Mouse (Mus musculus): ENCODE measurements around the gene Tekt3. TPM values are rescaled to one million over a fixed set of nuclear protein-coding genes. Genes with fewer than 3 reads are reported as not detected.

Gene Tekt3
- polyA plus RNA-seq, 1 experiment, result not detected

GRCm38 (mm10) chr11:63058375-63058952, 3.0 kb upstream of the Tekt3 start:
- no peak for DNase-seq (ENCODE audit: low spot score)

GRCm38 (mm10) chr11:63059911-63060310, 1.5 kb upstream of the Tekt3 start:
- DNase-seq (ENCODE audit: low spot score), result no peak

- no peak for DNase-seq (ENCODE audit: low spot score)
Measured at GRCm38 (mm10) chr11:63066526-63066925, 5.1 kb downstream of the Tekt3 start.

- DNase-seq (ENCODE audit: low spot score), result no peak
Measured at GRCm38 (mm10) chr11:63070081-63070480, 8.6 kb downstream of the Tekt3 start.

GRCm38 (mm10) chr11:63084536-63084935, 23.1 kb downstream of the Tekt3 start:
- no peak for DNase-seq (ENCODE audit: low spot score)

DNA sequence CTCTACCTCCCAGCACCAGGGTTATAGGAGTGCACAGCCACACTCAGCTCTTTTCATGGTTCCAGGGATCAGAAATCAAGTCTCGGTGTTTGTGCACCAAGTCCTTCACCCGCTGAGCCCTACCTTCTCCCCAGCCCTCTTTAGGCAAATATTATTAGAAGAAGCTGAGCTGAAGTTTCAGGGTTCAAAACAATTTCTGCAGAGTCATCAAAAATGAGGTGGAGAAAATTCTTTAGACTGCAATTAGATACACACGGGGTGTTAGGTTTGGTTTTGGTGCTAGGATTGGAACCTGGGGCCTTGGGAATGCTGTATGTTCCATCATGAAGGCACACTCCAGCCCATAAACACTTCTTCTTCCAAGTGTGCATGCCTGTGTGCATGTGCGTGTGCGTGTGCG, 27.2 kb downstream of the Tekt3 start:
- DNase-seq (ENCODE audit: low spot score), result no peak

DNA sequence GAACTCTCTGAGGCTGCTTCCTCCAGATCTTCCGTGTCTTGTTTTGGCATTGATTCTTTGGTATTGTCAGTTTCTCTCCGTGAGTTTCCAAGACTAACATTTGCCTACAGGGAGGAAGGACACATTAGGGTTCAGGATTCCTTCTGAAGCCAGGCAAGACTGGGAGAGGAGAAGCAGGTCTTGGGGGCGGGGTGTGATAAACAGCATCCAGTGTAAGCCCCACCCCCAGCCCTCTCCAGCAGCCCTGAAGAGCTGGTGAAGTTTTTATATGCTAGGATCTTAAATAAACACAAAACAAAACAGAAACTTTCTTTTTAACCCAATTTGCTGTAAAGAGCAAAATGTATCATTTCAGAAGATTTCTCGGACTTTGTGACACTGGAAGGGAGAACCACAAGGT, 28.8 kb downstream of the Tekt3 start:
- no peak for DNase-seq (ENCODE audit: low spot score)

DNA sequence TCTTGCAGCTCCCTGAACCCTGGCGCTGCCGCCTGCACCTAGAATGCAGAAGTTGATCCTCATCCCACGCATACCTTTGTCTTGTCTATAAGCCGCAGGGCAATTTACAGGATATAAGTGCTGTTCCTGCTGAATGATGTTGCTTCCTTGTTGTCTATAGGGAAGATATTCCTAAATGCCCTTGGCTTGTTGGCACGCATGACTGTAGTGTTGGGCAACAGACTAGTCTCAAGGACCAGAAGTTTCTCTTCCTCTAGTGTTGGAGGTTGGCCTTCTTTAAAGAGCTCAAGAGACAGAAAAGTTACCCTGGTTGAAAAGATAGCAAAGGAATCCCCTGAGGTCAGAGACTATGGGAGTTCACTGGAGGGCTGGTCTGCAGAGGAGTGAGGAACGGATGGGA, 29.5 kb downstream of the Tekt3 start:
- DNase-seq (ENCODE audit: low spot score), result no peak

GRCm38 (mm10) chr11:63092271-63092670, 30.8 kb downstream of the Tekt3 start:
- DNase-seq (ENCODE audit: low spot score), result no peak

DNA sequence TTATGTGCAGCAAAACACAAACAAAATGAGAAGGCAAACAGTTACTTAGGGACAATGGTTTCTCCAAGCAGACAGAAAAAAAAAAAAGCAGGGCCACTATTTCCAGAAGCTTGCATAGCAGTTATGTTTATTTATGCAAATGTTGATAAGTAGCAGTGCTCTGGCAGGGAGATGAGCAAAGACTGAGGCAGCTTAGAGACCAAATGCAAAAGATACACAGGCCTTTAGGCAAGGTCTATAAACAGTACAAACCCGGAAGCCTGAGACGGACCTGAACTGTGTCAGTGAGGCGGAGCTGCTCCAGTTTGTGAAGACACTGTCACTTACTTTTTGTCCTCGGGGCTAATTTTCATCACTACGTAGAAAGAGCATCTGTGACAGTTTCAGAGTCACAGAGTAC, 32.1 kb downstream of the Tekt3 start:
- no peak for DNase-seq (ENCODE audit: low spot score)

GRCm38 (mm10) chr11:63094496-63094895, 33.0 kb downstream of the Tekt3 start:
- no peak for DNase-seq (ENCODE audit: low spot score)

DNA sequence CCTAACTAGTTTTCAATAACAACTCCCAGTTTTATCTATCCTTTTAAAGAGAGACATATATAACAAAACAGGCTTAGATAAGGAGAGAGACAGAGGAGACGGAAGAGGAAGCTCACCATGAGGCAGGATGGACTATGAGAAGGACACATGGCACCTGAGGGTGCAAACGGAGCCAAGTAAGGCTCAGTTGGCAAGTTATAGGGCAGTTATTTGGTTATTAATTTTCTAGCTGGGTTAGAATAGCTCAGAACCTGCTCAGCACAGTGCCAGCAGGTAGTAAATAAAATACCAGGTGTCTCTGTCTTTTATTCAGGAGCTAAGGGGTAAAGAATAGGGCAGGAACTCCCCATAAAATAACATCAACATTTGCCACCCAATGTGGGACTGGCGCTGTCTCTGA, 36.6 kb downstream of the Tekt3 start:
- no peak for DNase-seq (ENCODE audit: low spot score)

GRCm38 (mm10) chr11:63099390-63099789, 37.9 kb downstream of the Tekt3 start:
- DNase-seq (ENCODE audit: low spot score), result no peak

GRCm38 (mm10) chr11:63103256-63103655, 41.8 kb downstream of the Tekt3 start:
- no peak for DNase-seq (ENCODE audit: low spot score)

DNA sequence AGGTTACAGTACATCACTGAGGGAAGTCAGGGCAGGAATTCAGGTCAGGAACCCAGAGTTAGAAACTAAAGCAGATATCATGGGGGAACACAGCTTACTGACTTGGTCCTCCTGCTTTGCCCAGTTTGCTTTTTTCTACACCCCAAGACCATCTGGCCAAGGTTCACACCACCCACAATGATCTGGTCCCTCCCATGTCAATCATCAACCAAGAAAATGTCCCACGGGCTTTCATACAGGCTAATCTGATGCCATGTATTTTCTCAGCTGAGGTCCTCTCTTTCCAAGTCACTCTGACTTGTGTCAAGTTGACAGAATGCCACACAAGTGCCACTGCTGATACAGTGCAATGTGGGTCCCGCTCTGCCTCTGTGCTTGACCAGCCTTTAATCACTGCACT, 42.6 kb downstream of the Tekt3 start:
- DNase-seq (ENCODE audit: low spot score), result no peak

DNA sequence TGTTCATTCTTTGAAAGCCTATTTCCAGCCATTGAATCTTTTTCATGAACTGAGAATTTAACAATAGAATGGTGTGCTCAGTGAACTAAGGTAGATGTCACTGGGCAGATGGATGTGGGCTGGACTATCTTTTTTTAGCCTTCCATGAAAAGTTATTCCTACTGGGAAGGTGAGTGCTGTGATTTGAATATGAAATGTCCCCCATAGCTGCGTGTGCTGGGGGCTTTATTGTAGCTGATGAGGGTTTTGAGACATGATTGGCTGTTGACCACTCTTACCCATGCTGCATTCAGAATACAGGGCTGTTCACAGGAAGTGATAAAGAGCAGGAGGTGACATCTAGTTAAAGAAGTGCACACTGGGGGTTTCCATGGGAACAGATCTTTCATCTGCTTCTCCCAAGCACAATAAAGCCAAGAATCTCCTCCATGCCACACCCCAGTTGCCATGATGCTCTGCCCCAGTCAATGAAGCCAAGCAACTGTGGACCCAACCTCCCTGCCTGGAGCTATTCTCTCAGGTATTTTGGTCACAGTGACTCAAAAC, 47.8 kb downstream of the Tekt3 start:
- no peak for DNase-seq (ENCODE audit: low spot score)

GRCm38 (mm10) chr11:63110329-63110728, 48.9 kb downstream of the Tekt3 start:
- DNase-seq (ENCODE audit: low spot score), result no peak

- no peak for DNase-seq (ENCODE audit: low spot score)
Measured at GRCm38 (mm10) chr11:63114807-63115641, 53.6 kb downstream of the Tekt3 start.

DNA sequence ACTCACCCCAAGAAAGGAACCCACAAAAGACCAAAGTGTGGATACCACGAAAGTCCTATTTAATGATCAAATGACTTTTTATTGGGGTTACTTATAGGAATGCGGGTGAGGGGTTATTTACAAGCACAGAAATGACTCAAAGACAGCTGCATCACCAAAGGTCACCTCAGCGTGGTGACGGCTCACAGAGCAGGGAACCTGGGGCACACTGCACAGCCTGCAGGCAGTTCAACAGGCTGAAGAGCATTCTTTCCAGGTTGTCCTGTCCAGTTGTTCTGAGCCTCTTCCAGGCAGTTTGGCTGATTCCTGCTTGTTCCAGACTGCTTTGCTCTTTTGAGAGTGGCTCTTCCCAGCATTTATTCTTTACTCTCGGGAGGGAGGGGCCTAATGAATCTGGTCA, 55.2 kb downstream of the Tekt3 start:
- DNase-seq (ENCODE audit: low spot score), result no peak

- no peak for DNase-seq (ENCODE audit: low spot score)
Measured at GRCm38 (mm10) chr11:63117266-63117665, 55.8 kb downstream of the Tekt3 start.

DNA sequence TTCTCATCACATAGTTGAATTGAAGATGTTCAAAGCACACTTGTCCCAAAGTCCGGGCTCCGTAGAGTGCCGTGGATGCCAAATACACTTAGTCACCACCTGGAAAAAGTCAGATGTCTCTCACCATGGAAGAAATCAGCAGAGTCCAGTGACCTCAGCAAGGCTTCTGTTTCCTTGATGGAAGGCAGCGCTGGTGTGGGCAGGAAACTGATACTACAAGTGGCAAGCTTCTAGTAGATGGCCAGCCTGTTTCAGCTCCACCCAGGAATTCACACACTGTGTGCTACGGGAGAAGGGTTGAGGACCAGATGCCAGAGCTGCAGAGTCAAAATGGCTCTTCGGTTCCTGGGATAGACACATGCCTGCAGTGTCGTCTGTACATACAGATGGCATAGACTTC, 58.3 kb downstream of the Tekt3 start:
- no peak for DNase-seq (ENCODE audit: low spot score)

- no peak for DNase-seq (ENCODE audit: low spot score)
Measured at GRCm38 (mm10) chr11:63122249-63122648, 60.8 kb downstream of the Tekt3 start.

DNA sequence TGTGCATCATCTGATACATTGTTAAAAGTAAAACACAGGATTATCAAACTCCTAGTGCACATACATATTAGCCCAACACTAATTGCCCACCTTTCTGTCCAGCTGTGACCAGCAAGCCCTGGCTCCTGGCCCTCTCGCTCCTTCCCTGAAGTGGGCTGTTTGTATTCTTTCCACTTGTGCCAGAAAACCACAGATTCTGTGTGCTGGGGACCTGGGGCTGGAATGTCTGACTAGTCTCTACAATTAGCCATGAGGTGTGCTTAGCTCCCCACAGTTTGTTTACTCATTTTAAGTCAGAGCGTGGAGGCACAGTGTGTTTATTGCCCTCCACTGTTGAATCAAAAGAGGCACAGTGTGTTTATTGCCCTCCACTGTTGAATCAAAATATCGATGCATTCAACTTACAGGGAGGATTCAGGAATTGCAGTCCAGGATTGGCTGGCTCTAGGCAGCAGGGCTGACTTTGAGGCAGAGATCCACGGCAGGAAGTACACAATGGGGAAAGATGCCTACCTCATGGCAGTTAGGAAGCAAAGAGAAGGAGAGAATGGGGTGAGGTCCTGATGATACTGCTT, 61.4 kb downstream of the Tekt3 start:
- no peak for DNase-seq (ENCODE audit: low spot score)
